Mouse (Mus musculus): Measurements from ENCODE around the gene Tuba3b. TPM values are rescaled to one million over a fixed set of nuclear protein-coding genes. Genes with fewer than 3 reads are reported as not detected.

Gene Tuba3b
- total RNA-seq (2021) = not detected
- long read RNA-seq, experiment 1 = 0 reads
- long read RNA-seq, experiment 2 = 0 reads

DNA sequence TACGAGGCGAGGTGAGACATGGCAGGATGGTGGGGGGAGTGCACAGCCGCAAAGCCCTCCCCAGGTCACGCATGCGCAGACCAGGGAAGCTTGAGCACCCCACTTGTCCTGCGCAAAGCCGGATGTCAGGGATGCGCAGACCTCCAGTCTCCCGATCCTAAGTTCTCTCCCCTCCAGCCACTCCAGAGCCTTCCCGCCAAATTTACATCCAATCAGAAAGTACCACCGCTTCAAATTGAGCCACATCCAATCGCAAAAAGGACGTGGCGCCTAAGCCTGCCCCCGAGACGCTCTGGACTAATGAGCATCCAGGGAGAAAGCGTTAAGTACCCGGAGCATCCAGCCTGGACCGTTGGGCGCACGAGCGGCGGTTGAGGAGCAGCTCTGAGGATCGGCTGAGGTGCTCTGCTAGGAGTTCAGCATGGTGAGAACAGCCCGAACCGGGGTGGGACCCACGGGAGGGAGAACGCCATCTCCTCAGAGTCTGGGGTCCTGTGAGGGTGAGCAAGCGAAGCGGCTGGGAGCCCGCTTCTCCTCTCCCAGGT, at the start of gene Tuba3b:
Gene Tuba3b (plus strand): TSS at position 92 of the 545 bp plus-strand sequence.
- intact Hi-C loops (cut with DNase I) = no loop called here
- no peak for DNase-seq

DNA sequence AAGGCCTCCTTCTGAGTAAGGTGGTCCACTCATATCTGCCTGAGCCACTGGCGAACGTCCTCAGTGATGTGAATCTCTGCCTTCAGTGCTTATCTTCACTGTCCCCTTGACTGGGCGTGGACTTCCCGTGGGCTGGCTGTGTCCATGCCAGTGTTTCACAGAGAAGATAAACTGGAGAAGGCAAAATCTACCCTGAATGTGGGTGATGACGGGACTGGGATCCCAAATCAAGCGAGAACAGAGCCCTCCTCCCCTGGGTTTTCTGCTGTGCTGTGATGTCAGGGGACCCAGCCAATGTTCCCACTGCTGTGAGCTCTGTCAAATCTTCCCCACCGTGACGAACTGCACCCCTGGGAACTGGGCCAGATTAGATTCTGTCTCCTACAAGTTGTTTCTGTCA, 48.3 kb upstream of the Tuba3b start:
- DNase-seq = no peak
- intact Hi-C loops (cut with DNase I) = no loop called here

DNA sequence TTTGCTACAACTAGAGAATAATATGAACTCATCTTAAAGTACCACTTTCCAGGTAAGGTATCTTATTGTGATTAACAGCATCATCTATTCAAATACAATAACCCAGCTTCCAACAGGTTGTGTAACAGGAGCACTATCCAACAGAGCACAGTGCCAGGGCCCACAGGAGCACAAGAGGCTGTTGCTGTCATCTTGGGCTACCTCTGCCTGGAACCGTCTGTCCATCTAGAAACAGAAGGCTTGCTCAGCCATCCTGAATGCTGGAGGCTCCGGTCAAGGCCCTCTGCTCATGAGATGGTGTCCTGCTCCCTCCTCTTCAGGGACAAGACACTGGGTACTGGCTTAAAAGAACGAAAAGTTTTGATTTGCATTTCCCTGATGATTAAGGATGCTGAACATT, 47.7 kb upstream of the Tuba3b start:
- DNase-seq = no peak
- intact Hi-C loops (cut with DNase I) = no loop called here

DNA sequence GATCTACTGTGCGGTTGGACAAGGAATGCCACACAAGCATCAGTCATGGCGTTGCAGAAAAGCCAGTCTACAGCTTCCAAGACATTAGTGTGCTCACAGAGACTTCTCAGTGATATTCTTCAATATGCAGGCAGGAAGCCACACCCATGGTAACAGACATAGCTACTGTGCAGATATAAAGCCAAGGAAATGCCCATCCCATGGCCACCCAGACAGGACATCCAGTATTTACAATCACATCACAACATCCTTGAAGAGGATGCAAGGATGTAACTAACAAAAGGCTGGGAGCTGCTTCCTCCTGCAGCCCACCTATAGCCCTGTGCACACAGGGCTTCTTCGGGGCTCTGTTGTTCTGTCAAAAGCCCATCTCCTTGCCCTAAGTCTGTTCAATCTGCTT, 46.9 kb upstream of the Tuba3b start:
- DNase-seq = no peak
- intact Hi-C loops (cut with DNase I) = no loop called here

DNA sequence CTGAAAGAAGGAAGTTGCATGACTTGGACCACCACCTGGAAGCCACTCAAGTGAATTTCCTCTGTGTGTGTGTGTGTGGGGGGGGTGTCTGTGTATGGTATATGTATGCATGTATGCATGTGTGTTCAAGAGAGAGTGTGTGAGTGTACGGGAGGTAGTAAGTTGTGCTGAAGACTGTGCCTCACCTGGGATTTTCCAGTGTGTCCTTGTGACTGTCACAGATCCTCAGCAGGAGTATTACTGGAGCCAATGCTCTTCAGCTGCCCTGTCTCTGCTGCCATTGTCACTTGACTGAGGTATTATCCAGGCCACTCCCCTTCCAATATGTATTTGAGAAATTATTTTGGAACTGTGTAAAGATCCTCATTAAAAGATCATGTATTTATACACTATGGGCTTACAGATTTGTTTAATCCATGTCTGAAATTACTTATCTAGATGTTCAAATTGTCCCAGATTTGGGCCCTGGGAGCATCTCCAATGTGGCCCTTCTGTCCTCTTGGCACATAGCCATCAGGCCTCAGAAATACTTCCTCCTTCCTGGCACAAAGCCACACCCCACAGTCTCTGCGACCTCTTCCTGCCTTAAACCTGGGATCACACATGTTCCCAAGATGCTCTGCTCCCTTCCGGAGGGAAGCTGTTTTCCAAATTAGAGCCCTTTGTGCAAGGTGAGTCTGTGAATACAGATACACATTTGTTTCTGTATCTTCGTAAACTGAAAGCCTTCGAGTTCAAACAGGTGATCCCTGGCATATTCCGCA, 42.1 kb upstream of the Tuba3b start:
- intact Hi-C loops (cut with DNase I) = no loop called here
- DNase-seq = no peak

DNA sequence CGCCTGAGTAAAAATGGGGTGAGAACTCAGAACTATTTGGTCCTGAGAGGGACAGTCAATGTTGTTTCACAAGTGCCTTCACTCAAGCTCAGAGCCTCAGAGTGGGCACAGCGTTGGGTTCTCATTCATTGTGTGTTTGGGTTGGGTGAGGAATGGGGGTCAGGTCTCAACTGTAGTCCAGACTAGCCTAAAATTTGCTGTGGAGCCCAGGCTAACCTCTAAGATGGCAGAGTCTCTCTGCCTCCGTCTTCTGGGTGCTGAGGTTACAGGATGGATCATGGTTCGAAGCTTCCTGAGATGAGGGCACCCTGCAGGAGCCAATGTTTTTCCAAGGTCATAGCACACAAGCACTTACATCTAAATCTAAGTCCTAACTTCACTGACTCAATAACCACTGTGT, 38.8 kb upstream of the Tuba3b start:
- DNase-seq = no peak
- intact Hi-C loops (cut with DNase I) = no loop called here

DNA sequence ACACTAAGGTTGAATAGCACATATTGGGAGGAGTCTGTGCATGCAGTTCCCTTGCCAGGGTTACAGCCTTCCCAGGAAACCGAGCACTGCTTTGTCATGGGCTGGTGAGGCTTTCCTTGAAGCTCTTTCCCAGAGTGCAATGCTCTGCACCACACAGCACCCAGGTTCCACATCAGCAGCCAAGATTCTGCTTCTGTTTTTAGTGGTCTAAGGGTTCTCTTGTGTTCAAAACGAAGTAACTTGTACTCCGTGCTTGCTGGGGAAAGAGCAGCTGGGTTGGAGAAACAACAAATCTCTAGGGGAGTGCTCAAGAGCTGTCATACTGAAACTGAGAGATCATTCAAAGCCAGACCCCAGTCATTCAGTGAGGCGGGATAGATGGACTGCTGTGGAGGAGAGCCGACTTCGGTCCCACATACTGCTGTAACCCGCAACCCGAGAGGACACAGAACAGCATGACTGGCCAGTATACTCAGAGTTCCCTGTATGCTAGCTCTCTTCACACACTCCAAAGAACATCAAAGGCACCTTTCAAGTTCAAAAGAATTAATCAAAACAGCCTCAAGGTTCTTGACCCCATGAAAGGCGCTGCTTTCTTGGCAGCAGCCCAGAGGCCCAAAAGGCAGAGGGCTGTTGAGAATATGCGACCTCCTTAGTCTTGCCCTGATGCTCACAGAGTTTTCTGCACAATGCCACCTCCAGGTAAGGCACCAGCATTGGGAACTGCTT, 36.9 kb upstream of the Tuba3b start:
- intact Hi-C loops (cut with DNase I) = no loop called here
- no peak for DNase-seq

DNA sequence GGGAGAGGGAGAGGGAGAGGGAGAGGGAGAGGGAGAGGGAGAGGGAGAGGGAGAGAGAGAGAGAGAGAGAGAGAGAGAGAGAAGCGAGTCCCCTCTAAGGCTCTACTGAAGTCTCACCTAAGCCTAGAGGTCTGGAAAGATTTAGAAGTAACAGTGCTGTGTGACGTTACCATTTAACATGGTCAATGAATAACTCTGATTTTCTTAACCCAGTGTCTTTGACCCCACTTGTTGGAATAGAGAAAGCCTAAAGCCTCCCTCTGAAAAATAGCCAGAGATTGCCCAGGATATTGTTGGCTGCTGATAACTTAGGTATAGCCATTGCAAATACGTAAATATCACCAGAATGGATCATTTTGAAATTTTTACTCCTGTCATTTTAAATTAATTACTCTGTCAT, 35.8 kb upstream of the Tuba3b start:
- no peak for DNase-seq
- intact Hi-C loops (cut with DNase I) = no loop called here

DNA sequence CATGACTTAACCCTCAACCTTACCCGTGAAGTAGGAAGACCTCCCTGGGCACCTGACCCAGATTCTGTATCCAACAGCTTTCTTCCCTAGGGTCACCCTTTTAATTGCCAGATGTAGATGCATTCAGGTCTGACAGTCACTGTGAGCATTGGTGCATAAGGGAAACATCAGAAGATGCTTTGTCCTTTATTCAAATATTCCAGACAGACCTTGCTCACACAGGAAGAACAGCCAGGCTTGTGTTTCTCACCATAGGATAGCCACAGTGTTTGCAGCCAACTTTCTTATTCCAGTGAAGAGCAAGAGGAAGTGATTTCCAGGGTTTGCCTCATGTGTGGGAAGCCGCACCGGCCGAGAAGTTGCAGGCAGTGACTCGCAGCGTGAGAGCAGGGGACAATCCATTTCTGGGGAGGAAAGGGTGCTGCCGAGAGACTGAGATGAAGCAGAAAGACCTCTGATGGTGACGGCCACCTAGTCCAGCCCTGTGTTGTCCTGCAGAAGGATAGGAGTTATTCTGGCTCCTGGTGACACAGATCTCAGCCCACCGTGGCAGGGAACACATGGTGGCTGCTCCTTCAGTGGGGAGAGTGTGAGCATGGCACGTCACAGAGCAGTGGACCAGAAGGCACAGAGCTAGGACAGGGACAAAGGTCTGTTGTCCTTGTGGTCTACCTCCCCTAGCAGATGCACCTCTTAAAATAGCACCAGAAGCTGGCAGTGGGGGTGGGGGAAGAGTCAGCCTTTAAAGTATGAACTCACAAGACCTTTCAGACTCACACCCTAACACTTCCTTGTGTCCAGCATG, 34.0 kb upstream of the Tuba3b start:
- intact Hi-C loops (cut with DNase I) = no loop called here
- no peak for DNase-seq

DNA sequence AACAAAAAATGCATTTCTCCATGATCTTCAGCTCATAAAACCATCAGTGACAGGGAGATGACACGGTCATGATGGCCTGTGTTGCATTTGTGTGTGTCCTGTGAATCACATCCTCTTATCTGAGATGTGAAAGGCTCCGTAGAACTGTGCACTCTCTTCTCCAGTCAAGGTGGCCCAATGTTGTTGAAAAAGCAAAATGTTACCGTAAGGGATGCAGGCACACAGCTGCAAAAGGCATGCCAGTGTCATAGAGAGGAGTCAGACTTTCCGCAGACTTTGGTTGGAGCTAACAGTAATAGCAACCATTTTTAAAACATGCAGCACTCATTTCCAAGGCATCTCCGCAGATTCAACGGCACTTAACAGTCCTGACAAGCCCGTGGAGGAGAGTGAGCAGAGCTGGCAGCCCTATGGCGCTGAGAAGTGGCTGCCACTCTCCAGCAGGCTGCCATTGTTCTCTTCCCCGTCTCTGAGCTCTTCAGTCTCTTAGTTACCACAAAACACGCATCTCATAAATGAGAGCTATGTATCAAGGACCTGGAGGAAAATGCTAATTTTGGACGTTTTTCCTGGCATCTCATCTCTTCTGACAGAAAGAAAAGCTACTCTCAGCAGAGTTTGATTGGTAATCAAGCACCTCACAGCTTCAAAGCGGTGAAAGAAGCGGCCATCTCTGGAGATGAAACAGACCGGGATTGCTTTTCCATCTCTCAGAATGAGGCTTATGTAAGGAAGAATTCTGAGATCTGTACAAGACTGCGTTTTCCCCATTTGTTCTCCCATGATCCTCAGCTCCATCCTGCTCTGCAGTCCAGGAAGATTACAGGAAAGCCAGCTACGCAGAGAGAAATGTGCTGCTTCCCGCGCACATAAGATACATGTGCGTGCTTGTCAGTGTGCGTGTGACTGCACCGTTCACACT, 30.2 kb upstream of the Tuba3b start:
- intact Hi-C loops (cut with DNase I) = no loop called here

DNA sequence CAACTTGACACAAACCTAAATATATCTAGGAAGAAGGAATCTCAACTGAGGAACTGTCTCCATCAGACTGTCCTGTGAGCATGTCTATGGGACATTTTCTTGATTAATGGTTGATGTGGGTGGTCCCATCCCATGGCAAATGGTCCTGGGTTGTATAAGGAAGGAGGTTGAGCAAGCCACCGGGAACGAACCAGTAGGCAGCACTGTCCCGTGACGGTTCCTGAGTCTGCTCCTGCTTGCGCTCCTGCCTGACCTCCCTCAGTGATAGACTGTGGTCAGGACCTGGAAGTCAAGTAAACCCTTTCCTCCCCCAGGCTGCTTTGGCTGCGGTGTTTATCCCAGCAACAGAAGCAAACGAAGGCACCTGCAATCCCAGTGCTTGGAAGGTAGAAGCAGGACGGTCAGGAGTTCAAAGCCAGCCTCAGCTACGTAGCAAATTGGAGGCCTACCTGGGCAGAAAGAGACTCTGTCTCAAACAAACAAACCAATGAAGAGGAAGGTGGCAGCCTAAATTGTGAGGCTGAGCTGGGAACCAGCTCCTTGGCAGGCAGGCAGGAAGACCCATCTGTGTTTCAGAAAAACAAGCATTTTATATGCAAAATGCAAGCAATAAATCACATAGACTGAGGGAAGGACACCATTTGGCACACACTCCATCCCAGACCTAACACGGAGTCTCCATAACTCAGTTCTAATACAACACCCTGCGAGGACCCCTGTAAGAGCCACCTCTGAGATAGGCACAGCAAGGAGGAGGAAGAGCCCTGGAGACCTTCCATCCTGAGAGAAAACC, 24.9 kb upstream of the Tuba3b start:
- no peak for DNase-seq
- intact Hi-C loops (cut with DNase I) = no loop called here

More for the DNA sequence above, 30.2 kb upstream of the Tuba3b start:
- DNase-seq = no peak

DNA sequence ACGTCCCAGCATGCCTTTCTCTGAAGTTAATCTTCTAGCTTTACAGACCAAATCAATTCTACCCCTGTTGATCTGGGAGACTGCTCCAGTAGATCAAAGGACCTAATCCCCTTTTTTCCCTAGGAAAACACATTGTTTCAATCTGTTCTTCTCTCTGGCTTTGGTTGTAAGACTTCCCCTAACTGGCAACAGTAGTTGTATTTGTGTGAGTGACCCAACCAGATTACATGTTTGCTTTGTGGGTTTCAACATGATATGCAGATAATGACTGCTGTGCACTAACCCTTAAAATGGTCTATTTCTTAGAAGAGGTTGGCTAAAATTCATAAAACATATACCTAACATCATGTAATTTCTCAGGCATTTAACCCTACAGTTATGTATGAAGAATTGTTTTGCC, 24.0 kb upstream of the Tuba3b start:
- intact Hi-C loops (cut with DNase I) = no loop called here

DNA sequence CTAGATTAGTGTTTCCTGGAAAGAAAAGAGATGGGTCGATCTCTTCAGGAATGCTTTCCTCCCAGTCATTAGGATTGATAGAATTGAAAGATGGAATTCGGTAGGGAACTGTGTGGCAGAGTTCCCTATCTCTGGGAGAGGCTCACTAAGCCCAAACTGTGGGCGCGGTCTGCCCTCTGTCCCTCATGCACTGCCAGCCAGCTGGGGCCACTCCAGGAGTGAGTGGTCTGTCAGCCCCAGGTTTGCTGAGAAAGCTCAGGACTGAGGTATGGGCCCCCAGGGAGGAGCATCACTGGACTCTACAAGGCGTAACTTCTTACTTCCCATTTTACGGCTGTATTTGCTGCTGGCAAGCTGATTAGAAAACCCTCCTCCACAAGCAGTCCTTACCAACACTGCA, 23.5 kb upstream of the Tuba3b start:
- DNase-seq = no peak
- intact Hi-C loops (cut with DNase I) = no loop called here

More for the DNA sequence above, 24.0 kb upstream of the Tuba3b start:
- DNase-seq = no peak

DNA sequence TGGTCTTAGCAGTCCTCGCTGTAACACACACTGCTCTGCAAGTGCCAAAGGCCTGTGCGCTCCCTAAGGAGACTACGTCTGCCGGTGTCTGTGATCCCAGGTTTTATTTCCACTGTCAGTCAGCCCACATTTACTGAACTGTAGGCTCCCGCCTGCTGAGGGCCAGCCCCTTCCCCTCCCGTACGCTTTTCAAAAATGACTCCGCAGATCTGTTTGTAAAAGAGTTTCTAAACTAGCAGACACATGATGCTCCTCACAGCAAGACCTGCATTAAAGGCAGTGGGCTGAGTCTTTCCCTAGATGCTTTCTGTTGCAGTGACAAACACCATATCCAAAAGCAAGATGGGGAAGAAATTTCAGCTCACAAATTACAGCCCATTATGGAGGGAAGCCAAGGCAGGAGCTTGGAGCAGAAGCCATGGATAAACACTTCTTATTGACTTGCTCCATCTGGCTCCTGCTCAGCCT, 23.0 kb upstream of the Tuba3b start:
- no peak for DNase-seq
- intact Hi-C loops (cut with DNase I) = no loop called here

DNA sequence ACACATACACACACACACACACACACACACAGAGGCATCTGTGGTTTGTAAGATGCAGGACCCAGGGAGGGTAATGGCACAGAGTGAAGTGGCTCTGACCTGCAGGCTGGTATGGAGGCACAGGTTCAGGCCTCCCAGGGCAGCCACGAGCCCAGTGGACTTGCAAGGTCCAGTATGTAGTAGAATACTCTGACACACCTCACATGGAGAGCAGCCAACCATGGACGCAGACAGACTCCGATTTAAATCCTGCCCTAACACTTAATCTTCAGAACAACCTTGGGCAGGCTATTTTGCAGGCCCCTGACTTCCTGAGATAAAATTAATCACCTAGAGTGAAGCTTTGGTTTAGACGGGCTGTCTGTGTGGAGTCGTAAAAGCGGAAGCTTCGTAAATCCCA, 21.6 kb upstream of the Tuba3b start:
- intact Hi-C loops (cut with DNase I) = no loop called here
- no peak for DNase-seq

DNA sequence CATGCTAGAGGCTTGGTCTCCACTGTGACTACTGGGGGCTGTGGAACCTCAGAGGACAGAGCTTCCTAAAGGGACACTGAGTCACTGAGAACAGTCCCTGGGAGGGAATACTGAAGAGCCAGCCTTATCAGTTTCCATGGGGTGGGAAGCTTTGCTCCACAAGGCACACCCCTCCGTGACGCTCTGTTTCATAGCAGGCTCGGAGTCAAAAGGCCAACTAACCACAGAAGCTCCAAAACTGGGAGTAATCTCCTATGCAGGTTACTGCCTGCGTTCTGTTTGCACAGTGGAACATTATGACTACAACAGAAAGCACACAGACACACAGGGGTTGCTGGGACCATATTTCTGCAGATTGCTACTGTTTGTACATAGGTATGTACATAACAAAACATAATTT, 19.7 kb upstream of the Tuba3b start:
- intact Hi-C loops (cut with DNase I) = no loop called here
- DNase-seq = no peak

DNA sequence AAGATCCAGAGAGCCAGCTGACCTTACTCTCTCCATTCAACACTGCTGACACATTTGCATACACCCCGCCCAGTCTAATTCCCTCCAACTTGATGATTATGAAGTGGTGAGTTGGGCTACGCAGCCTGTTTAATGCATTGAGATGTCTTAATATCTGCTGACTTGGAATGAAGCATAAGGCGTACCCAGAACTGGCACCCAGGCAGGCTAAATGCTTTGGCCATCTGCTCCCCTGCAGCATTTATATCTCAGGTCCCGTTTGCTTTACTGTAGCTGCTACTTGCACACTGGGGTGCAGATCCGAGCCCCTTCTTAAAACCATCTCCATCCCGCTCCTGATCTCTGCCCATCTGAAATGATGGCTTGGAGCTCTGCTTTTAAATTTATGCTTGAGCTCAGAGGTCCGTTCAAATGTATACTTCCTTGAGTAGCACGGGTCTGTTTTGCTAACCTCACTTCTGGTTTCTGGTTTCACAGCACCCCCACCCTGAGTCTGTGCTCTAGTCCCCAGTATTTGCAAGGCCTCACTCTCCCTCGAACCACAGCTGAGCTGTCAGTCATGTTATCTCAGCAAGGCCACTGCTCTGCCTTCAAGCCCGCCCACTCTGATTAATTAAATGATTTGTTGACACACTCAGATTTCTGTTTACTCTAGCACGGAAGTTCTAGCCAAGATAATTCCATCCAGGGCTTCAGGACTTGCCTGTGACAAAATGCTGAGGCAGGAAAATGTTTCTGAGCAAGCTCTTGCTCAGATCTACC, 16.6 kb upstream of the Tuba3b start:
- no peak for DNase-seq
- intact Hi-C loops (cut with DNase I) = no loop called here

DNA sequence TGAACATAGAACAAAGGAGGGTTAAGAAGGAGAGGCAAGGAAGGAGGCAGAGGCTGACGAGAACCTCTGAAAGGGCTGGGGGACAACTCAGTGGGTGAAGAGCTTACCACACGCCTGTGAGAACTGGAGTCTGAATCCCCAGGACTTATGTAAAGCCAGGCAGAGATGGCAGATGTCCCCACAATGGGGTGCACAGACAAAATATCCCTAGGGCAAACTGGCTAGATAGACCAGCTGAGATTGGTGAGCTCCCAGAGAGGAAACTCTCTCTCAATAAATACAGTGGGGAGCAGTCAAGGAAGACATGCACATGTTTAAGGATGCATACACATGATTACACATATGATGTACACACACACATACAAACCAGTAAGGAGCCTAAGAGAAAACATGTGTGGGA, 11.4 kb upstream of the Tuba3b start:
- DNase-seq = no peak
- intact Hi-C loops (cut with DNase I) = loop anchor here (2.0 kb wide), 1 partner anchor 57 kb away; no protein-coding TSS in a partner anchor

All from gastrocnemius, postnatal 36 days (tissue).